Mouse (Mus musculus) MEL (cell line): ENCODE results near the gene Ccnh.

ENCODE experiments used
- EP300 ChIP-seq, 2 experiments: IDR thresholded peaks; 2 replicates each; pipeline ENCODE4 v1.6.1; 2011; ENCODE audit warnings: improper control_type of control experiment in 2 of 2, low read length in 2 of 2, low read depth in 1 of 2, mild to moderate bottlenecking in 1 of 2
- USF2 ChIP-seq, 2 experiments: IDR thresholded peaks; 2 replicates each; pipeline ENCODE4 v1.6.1; 2011 to 2012; ENCODE audit warnings: improper control_type of control experiment in 2 of 2, low read length in 2 of 2, borderline replicate concordance in 1 of 2, inconsistent platforms in 1 of 2, low read depth in 1 of 2, mild to moderate bottlenecking in 1 of 2; ENCODE audit not compliant: insufficient read depth in 1 of 2

DNA sequence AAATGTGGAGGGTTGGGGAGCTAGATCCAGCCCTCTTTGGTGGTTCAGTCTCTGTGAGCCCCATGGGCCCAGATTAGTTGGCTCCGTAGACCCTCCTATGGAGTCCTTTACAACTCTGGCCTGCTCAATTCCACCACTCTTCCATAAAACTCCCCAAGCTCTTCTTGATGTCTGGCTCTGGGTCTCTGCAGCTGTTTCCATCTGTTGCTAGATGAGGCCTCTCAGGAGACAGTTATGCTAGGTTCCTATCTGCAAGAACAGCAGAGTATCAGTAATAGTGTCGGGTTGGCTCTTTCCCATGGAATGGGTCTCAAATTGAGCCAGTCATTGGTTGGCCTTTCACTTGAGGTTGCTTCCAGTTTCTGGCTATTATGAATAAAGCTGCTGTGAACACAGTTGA, 2.0 kb downstream of the Ccnh start:
- TF ChIP-seq EP300 (IDR thresholded peaks at IDR 0.05; ENCODE audit: low read depth in 1 of 2, low read length in 2 of 2), result no peak
- TF ChIP-seq USF2 (IDR thresholded peaks at IDR 0.05; ENCODE audit: borderline replicate concordance in 1 of 2, insufficient read depth in 1 of 2, low read depth in 1 of 2, low read length in 2 of 2), result no peak
